Mouse (Mus musculus): Measurements from ENCODE around the gene Cyp2d11. TPM values are rescaled to one million over a fixed set of nuclear protein-coding genes. Genes with fewer than 3 reads are reported as not detected.
"Not testable (repeated sequence)": the region's sequence is repeated elsewhere in the genome, so short reads cannot be mapped to it uniquely, and the experiment has no call there.

Gene Cyp2d11
- polyA plus RNA-seq, 1 experiment = not detected

DNA sequence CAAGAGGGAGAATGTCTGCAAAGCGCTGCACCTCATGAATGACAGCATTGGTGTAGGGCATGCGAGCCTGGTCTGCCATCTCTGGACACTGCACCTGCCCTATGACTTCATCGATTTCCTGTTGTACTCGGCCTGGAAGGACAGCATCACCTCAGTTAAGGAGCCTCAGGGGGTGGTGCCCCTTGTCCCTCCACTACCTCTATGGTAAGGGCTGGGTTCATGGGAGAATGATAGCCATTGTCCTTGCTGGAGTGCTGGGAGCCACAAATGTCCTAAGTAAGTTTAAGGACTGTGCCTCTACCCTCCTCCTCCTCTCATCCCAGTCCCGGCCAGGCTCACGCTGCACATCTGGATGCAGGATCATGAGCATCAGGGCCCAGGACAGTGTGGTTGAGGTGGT lies 21.4 kb downstream of the Cyp2d11 start:
- WGBS = 93% methylated on average over 6 of the region's 6 CpGs
- TF ChIP-seq POLR2A (IDR thresholded peaks at IDR 0.05; ENCODE audit: borderline replicate concordance, insufficient read depth, low read length) (no peak), CTCF (IDR thresholded peaks at IDR 0.05; ENCODE audit: borderline replicate concordance, insufficient read depth, low read depth, low read length) (no peak)
- no peak for DNase-seq
- no peak overlapping the region for H3K4me3 ChIP-seq (replicated peaks; ENCODE audit: insufficient read depth, low read depth, low read length)
- no peaks in the 10 kb centered on the region for H3K4me1 ChIP-seq (ENCODE audit: control insufficient read depth, insufficient read depth, low read length)
- no peak overlapping the region for H3K27ac ChIP-seq (ENCODE audit: insufficient read depth, low read length)
- no peaks in the 10 kb centered on the region for H3K27me3 ChIP-seq (ENCODE audit: control insufficient read depth, insufficient read depth, low read length)

DNA sequence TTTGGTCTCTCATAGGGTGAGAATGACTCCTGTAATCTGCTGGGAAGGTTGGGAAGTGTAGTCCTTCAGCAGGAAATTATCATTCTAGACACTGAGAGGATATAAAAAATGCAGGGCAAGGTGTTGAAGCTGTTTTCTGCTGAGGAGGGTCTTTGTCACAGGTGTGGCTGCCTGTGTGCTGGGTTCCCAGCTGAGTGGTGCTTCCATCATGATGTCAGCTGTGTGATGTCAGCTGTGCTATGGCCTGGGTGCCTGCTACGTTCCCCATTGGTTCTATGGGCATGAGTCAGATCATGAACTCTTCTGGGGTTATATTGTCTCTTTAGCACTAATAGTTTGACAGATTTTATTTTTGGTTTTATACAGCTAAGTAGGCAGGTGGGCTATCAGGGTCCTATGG lies 25.0 kb downstream of the Cyp2d11 start:
- H3K4me3 ChIP-seq (replicated peaks; ENCODE audit: insufficient read depth, low read depth, low read length) = no peak overlapping the region
- DNase-seq = no peak
- H3K27me3 ChIP-seq (ENCODE audit: control insufficient read depth, insufficient read depth, low read length) = no peaks in the 10 kb centered on the region
- H3K4me1 ChIP-seq (ENCODE audit: control insufficient read depth, insufficient read depth, low read length) = no peaks in the 10 kb centered on the region
- 81% methylated on average over 1 of the region's 1 CpGs for WGBS
- H3K27ac ChIP-seq (ENCODE audit: insufficient read depth, low read length) = no peak overlapping the region
- TF ChIP-seq POLR2A (IDR thresholded peaks at IDR 0.05; ENCODE audit: borderline replicate concordance, insufficient read depth, low read length) (no peak), CTCF (IDR thresholded peaks at IDR 0.05; ENCODE audit: borderline replicate concordance, insufficient read depth, low read depth, low read length) (no peak)

DNA sequence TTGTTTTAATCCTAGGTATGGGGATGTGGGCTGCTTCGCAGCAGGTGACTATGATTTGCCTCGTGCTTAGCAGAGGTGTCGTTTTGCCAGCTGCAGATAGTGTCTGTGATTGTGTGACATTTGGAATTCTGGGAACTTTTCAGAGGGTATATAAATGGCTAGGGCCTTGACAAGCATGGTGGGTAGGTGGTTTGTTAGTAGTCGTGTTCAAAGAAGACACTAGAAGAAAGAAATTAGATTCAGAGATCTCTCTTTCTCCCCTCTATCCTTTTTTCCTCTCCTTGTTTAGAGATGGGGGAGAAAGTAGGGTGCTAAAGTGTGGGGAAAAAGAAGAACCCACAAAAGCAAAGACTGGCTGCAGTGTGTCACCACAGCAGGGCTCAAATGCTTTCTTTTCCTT lies 25.7 kb downstream of the Cyp2d11 start:
- no peaks in the 10 kb centered on the region for H3K4me1 ChIP-seq (ENCODE audit: control insufficient read depth, insufficient read depth, low read length)
- DNase-seq = no peak
- no peak overlapping the region for H3K4me3 ChIP-seq (replicated peaks; ENCODE audit: insufficient read depth, low read depth, low read length)
- no peak overlapping the region for H3K27ac ChIP-seq (ENCODE audit: insufficient read depth, low read length)
- no peak for TF ChIP-seq CTCF (IDR thresholded peaks at IDR 0.05; ENCODE audit: borderline replicate concordance, insufficient read depth, low read depth, low read length)
- no peak for TF ChIP-seq POLR2A (IDR thresholded peaks at IDR 0.05; ENCODE audit: borderline replicate concordance, insufficient read depth, low read length)
- H3K27me3 ChIP-seq (ENCODE audit: control insufficient read depth, insufficient read depth, low read length) = no peaks in the 10 kb centered on the region
- 90% methylated on average over 4 of the region's 4 CpGs for WGBS

DNA sequence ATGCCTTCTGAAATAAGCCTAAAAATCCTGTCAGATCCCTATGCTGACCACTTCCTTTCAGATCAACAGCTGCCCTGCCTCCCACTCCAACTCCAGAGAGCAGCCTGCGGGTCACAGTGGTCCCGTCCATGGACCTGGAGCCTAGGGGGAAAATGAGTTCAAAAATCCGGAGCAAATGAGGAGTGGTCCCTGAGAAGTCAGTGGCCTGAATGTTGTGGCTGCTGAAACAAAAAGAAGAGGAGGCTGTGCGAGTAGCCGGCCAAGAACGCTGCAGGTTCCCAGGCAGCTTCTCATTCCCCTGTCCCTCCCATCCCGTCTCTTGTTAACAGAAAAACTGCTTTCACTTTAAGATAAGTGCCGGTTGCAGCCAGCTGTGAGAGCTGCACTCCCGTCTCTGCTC lies 29.3 kb downstream of the Cyp2d11 start:
- H3K27me3 ChIP-seq (ENCODE audit: control insufficient read depth, insufficient read depth, low read length); H3K27ac ChIP-seq (ENCODE audit: insufficient read depth, low read length); DNase-seq; H3K4me1 ChIP-seq (ENCODE audit: control insufficient read depth, insufficient read depth, low read length); H3K4me3 ChIP-seq (replicated peaks; ENCODE audit: insufficient read depth, low read depth, low read length): not testable (repeated sequence)
- WGBS = 41% methylated on average over 7 of the region's 9 CpGs

DNA sequence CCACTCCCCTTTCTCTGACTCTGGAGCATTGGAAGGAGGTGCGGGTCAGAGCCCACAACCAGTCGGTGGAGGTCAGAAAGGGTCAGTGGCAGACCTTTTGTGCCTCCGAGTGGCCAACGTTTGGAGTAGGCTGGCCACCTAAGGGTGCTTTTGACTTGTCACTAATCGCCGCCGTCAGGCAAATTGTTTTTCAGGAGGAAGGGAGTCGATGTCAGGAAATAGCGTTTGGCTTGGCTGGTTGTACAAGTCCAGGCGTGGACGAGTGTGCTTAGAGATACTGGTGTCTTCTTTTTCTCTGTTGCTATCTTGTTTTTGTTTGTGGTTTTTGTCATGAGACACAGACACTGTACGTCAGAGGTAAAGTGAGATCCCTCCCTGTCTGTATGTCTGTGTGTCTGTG lies 30.0 kb downstream of the Cyp2d11 start:
- 73% methylated on average over 9 of the region's 12 CpGs for WGBS
- not testable (repeated sequence) for H3K4me3 ChIP-seq (replicated peaks; ENCODE audit: insufficient read depth, low read depth, low read length); DNase-seq; H3K27me3 ChIP-seq (ENCODE audit: control insufficient read depth, insufficient read depth, low read length); H3K27ac ChIP-seq (ENCODE audit: insufficient read depth, low read length); H3K4me1 ChIP-seq (ENCODE audit: control insufficient read depth, insufficient read depth, low read length)

DNA sequence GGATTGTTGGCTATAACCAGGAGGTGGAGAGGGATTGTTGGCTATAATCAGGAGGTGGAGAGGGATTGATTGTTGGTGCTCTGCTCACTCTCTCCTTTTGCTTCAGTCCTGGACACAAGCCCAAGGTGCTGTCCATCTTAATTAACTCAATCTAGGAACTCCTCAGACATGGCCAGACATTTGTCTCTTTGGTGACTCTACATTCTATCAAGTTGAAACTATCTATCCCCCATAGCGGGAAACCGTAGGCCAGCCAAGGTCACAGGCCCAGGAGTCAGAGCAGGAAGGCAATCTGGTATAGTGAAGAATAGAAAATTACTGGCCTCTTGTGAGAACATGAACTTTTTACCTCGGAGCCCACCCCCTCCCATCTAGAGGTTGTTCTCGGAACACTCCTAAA lies 31.6 kb downstream of the Cyp2d11 start:
- Histone ChIP-seq H3K4me1 (ENCODE audit: control insufficient read depth, insufficient read depth, low read length) (no peaks in the 10 kb centered on the region), H3K27ac (ENCODE audit: insufficient read depth, low read length) (no peak overlapping the region), H3K4me3 (replicated peaks; ENCODE audit: insufficient read depth, low read depth, low read length) (no peak overlapping the region), H3K27me3 (ENCODE audit: control insufficient read depth, insufficient read depth, low read length) (no peaks in the 10 kb centered on the region)
- TF ChIP-seq CTCF (IDR thresholded peaks at IDR 0.05; ENCODE audit: borderline replicate concordance, insufficient read depth, low read depth, low read length) = no peak
- TF ChIP-seq POLR2A (IDR thresholded peaks at IDR 0.05; ENCODE audit: borderline replicate concordance, insufficient read depth, low read length) = no peak
- DNase-seq = no peak
- 90% methylated on average over 4 of the region's 4 CpGs for WGBS

DNA sequence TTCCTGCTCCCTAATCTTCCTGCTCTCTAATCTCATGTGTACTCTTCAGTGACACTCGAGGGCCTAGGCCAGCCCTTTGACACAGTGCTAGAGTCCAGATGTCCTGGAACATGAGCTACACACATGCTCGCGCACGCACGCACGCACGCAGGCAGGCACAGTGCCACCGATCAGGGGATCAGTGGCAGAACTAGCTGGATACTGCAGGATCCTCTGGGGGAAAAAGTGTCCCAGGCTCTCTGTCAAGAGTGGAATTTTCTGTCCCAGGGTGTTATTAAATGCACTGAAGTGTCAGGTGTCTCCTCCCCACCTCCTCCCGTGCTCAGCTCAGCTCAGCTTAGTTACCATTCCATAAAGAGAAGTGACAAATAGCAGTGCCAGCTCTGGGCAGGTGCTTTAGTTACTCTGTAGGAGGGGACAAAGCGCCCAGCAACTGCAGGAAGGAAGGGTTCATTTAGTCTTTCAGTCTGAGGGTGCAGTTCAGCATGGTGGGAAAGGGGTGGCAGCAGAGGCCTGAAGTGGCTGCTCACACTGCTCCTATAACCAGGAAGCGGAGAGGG lies 32.3 kb downstream of the Cyp2d11 start:
- H3K27ac ChIP-seq (ENCODE audit: insufficient read depth, low read length) = no peak overlapping the region
- H3K4me1 ChIP-seq (ENCODE audit: control insufficient read depth, insufficient read depth, low read length) = no peaks in the 10 kb centered on the region
- H3K27me3 ChIP-seq (ENCODE audit: control insufficient read depth, insufficient read depth, low read length) = no peaks in the 10 kb centered on the region
- H3K4me3 ChIP-seq (replicated peaks; ENCODE audit: insufficient read depth, low read depth, low read length) = no peak overlapping the region
- DNase-seq = no peak
- TF ChIP-seq CTCF (IDR thresholded peaks at IDR 0.05; ENCODE audit: borderline replicate concordance, insufficient read depth, low read depth, low read length) (peak; percentile 32), POLR2A (IDR thresholded peaks at IDR 0.05; ENCODE audit: borderline replicate concordance, insufficient read depth, low read length) (no peak)
- WGBS = 46% methylated on average over 11 of the region's 11 CpGs

DNA sequence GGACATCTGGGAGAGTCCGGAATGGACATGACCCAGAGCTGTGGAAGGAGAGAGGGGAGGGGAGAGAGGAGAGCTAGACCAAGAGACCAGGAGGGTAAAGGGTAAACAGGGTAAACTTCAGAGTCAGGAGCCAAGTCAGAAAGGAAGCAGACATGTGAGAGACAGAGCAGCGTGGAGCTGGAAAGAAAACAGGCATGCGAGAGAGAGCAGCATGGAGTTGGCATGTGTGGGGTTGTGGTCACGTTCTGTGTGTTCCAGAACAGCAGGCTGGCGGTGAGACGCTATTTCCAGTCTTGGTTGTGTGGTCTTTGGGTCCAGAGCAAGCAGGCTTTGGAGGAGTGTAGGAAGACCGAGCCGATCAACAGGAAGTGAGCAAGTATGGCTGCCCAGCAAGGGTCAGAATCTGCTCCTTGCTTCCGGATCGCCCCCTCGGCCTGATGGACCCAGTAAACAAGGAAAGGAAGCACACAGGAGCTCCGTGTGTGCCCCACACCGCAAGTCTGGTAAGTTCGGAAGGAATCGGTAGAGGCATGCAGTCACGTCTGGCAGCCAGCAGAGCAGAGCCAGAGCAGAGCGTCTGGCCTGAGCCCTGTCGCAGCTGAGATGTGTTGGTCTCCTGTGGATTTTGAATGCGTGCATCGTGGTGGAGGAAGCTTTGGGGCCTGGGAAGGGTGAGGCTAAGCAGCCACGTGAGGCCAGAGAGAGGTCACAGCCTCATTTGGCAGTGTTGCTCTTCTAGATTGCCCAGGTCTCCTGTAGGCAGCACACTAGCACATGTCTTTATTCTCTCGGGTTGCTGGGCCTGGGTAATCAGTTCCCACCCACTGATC lies 35.2 kb downstream of the Cyp2d11 start:
- Histone ChIP-seq H3K4me3 (replicated peaks; ENCODE audit: insufficient read depth, low read depth, low read length) (no peak overlapping the region), H3K4me1 (ENCODE audit: control insufficient read depth, insufficient read depth, low read length) (no peaks in the 10 kb centered on the region), H3K27me3 (ENCODE audit: control insufficient read depth, insufficient read depth, low read length) (no peaks in the 10 kb centered on the region), H3K27ac (ENCODE audit: insufficient read depth, low read length) (no peak overlapping the region)
- TF ChIP-seq CTCF (IDR thresholded peaks at IDR 0.05; ENCODE audit: borderline replicate concordance, insufficient read depth, low read depth, low read length) = no peak
- TF ChIP-seq POLR2A (IDR thresholded peaks at IDR 0.05; ENCODE audit: borderline replicate concordance, insufficient read depth, low read length) = no peak
- 40% methylated on average over 22 of the region's 22 CpGs for WGBS
- no peak for DNase-seq
